Mouse (Mus musculus) megakaryocyte progenitor cell, adult 5-6 weeks (primary cell): ENCODE measurements around the gene H2al1b. TPM values are rescaled to one million over a fixed set of nuclear protein-coding genes. Genes with fewer than 3 reads are reported as not detected.
"Not testable (repeated sequence)": the region's sequence is repeated elsewhere in the genome, so short reads cannot be mapped to it uniquely, and the experiment has no call there.

Experiments used
- ATAC-seq: replicated peaks from 2 replicates; pipeline ENCODE4 v1.8.0; 2016; ENCODE audit warnings: mild to moderate bottlenecking, moderate TSS enrichment, inconsistent platforms; ENCODE audit not compliant: poor library complexity
- total RNA-seq, 2 experiments: library from RNA; stranded (forward) in 1 of 2; stranded (reverse) in 1 of 2; fragments of 157-497, 149-512 nt in 1 of 2; fragments of 200-1000 nt in 1 of 2; gene quantifications; 2 replicates each; pipeline versions ENCODE4 v1.2.3 to v1.2.4; 2015 to 2017

The H2al1b gene
- total RNA-seq (2015) = not detected in 2 replicates
- not detected in 2 replicates for total RNA-seq (2017)

DNA sequence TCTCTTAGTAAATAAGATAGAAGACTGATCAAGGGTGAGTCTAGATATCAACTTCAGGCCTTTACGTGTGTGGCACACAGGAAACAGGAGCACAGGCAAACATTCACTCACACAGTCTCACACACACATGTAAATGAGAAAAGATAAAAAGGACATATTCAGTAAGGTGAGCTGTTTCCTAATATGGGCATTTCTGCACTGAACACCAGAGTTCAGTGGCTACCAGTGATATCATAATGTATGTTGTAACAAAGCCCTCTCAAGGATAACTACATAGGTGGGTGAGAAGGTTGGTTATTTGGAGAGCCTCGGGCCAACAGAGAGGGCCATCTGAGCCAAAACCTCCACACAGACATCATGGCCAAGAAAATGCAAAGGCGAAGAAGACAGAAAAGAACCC is at the start of gene H2al1b:
Gene H2al1b, plus strand, starts transcription at position 301 of the 400 bp plus-strand sequence.
- ATAC-seq = not testable (repeated sequence)

- peak; percentile 58; the same call in 1 of the 2 replicates for ATAC-seq
Observed at GRCm38 (mm10) chrX:11254062-11254461, 48.2 kb upstream of the H2al1b start.

DNA sequence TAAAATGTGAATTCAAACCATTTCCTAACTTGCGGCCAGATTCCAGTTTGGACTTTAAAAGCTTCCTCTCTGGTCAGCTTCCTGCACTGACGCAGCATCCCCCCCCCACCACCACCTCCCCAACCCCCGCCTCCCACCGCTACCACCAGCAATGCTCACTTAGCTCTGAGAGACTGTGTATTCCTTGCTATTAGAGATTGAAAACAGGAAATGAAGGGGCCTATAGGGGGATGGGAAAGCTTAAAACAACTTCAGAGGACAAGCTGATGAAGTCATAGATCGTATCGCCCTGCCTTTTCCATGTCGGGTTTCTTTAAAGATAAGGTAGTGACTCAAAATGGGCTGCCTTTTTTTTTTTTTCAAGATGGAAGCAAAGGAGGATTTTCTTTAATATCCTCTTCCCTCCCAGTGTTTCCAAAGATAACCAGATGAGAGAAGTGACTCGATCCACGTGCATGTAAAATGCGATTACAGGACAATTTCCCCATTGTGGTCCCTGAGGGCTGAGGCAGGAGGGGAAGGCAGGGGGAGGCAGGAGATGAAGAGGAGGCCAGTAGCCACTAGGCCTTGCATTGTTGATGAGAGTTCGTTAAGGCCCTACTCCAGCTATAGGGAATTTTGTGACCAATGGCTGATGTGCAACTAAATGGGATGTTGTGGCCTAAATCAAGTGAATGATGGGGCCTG is 47.6 kb upstream of the H2al1b start:
- peak; percentile 50; the same call in 1 of the 2 replicates for ATAC-seq

DNA sequence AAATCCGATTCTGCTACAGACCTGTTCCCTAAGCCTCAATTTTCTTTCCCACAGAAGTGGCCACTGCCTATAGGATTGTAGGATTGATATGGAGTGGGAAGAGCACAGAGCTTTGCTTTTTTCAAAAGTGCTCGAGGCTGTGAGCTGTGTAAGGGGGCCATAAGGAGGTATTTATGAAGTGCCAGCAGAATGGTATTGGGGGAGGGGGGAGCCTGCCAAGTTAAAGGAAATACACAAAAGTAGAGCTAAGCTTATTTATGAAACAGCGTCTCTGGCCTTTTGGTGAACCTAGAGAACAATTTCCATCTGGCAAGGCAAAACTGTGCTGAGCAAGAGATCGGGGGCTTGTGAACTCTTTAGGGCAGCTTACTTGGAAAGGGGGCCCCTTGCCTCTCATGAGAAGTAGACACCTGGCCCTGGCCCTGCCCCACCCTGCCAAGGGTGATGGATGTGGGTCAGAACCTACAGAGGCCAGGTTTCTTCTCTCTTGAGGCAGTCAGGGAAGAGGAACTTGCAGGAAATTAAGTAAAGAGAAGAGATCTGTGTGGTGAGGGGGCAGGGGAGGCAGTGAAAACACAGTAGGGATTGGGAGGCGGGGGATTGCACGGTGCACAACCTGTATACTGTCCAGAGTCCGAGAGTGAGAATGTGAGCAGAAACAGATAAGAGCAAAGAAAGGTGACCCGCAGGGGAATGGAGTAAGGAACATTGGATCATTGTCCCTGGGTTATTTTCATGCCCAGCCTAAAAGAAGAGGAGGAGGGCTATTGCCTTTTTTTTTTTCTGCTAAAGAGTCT is 46.5 kb upstream of the H2al1b start:
- no peak for ATAC-seq

DNA sequence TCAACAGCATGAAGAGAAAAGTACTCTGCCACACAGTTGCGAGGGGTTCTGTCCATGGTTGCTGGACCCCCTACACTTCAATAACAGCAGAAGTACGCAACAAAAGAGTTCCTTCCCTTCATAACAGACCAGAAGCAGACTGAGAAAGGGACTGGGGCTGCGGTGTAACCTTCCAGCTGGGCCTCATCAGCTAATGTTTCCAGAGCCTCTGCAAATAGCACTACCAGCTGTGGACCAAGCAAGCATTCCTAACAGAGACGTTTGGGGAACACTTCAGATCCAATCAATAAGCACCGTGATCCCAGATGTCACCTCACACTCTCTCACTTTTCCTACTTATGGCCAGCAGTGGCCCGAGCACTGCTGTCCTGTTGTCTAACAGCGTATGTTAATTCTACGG is 37.3 kb upstream of the H2al1b start:
- ATAC-seq = no peak

DNA sequence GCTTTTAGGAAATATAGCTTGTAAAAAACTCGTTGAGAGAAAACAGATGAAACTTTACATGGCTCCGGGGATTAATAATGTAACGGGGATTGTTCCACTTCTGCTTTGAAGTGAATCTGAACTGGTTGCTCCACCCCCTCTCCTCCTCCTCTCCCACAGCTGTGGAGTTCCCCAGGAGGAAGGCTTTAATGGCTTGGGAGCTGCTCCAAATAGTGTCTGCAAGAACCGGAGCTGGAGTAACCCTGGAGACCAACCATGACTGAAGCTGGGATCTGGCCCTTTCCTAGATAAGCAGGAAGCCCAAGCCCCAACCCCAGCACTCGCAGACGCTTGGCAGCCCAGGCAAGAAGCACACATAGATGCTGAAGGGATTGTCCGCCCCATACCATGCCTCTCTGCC is 34.4 kb upstream of the H2al1b start:
- no peak for ATAC-seq

- no peak for ATAC-seq
Observed at GRCm38 (mm10) chrX:11269074-11269473, 33.2 kb upstream of the H2al1b start.

DNA sequence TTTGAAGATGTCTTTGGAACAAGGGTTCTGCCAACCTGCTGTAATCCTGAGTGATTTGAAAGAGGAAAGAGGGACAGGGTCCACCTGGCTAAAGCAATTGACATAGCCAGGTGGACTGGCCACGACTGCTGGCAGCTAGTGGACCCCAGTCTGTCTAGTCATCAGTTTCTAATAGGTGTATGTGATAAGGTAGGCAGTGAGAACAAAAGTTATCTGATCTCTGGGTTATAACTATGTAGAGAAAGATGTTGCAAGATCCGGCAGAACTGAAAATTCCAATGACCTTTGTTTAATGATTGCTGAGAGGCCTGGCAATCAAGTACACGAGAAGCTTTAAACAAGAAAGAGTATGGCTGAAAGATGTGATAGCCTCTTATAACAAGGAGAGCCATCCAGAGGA is 29.0 kb upstream of the H2al1b start:
- ATAC-seq = no peak

GRCm38 (mm10) chrX:11277083-11277482 is 25.1 kb upstream of the H2al1b start:
- no peak for ATAC-seq

DNA sequence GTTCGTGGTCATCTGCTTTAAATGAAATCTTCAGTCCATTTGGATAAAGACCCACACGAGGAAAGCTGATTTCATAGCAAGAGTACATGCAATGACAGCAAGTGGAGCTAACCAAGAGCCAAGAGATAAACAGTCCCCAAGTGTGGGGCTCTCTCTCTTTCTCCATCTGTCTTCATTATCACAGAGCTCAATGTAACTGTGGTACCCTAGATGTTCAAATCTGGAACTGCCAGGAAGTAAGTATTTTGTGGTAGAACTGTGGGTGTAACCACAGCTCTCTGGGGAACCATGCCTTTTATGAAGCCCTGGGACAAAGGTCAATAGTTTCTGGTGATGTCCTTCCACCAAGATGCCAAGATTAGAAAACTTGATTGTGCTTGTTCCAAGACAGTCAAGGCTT is 21.5 kb upstream of the H2al1b start:
- no peak for ATAC-seq

DNA sequence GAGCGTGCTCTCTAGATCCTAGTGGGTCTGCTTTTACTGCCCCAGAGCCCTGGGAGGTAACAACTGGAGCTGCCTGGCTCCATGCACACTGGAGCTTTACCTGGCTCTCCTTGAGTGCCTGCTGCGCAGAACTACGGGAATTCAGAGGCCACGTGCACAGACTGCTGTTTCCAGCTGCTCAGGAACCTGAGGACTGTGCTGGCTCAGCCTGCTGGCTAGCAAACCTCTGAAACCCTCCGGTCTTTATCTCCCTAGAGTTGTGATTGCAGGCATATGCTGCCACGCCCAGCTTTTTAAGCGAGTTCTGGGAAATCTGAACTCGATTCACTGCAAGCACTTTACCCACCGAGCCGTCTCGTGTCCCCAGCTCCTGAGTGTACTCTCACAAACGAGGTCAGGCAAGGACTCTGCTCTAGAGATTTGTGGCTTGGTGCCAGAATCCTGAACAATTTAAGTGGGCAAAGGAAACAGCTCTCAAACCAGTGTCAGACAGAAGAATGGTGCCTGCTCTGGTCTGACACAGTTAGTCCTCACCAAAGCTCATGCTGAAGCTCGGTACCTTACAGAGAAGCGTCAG is 13.8 kb upstream of the H2al1b start:
- ATAC-seq = no peak

GRCm38 (mm10) chrX:11289244-11289643 is 13.0 kb upstream of the H2al1b start:
- no peak for ATAC-seq

- ATAC-seq = not testable (repeated sequence)
Observed at GRCm38 (mm10) chrX:11298957-11299356, 3.3 kb upstream of the H2al1b start, which contains the start of gene H2al1a. Gene H2al1a, plus strand, starts transcription at chrX:11299257.

DNA sequence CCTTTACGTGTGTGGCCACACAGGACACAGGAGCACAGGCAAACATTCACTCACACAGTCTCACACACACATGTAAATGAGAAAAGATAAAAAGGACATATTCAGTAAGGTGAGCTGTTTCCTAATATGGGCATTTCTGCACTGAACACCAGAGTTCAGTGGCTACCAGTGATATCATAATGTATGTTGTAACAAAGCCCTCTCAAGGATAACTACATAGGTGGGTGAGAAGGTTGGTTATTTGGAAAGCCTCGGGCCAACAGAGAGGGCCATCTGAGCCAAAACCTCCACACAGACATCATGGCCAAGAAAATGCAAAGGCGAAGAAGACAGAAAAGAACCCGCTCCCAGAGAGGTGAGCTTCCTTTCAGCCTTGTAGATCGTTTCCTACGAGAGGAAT is 3.1 kb downstream of the H2al1b start, which contains the start of gene H2al1c:
Gene H2al1c, plus strand, starts transcription at position 301 of the 400 bp plus-strand sequence.
- ATAC-seq = not testable (repeated sequence)

DNA sequence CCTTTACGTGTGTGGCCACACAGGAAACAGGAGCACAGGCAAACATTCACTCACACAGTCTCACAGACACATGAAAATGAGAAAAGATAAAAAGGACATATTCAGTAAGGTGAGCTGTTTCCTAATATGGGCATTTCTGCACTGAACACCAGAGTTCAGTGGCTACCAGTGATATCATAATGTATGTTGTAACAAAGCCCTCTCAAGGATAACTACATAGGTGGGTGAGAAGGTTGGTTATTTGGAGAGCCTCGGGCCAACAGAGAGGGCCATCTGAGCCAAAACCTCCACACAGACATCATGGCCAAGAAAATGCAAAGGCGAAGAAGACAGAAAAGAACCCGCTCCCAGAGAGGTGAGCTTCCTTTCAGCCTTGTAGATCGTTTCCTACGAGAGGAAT is 6.3 kb downstream of the H2al1b start, which contains the start of gene H2al1d:
Gene H2al1d, plus strand, starts transcription at position 301 of the 400 bp plus-strand sequence.
- not testable (repeated sequence) for ATAC-seq

GRCm38 (mm10) chrX:11311634-11312033 is 9.4 kb downstream of the H2al1b start, which contains the start of gene H2al1e:
Gene H2al1e, plus strand, starts transcription at chrX:11311934.
- not testable (repeated sequence) for ATAC-seq

- not testable (repeated sequence) for ATAC-seq
Observed at GRCm38 (mm10) chrX:11314858-11315257, 12.6 kb downstream of the H2al1b start, which contains the start of gene H2al1f. Gene H2al1f, plus strand, starts transcription at chrX:11315158.

DNA sequence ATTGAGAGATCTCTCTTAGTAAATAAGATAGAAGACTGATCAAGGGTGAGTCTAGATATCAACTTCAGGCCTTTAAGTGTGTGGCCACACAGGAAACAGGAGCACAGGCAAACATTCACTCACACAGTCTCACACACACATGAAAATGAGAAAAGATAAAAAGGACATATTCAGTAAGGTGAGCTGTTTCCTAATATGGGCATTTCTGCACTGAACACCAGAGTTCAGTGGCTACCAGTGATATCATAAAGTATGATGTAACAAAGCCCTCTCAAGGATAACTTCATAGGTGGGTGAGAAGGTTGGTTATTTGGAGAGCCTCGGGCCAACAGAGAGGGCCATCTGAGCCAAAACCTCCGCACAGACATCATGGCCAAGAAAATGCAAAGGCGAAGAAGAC is 15.7 kb downstream of the H2al1b start, which contains the start of gene H2al1g:
Gene H2al1g, plus strand, starts transcription at position 301 of the 400 bp plus-strand sequence.
- not testable (repeated sequence) for ATAC-seq

GRCm38 (mm10) chrX:11321192-11321591 is 19.0 kb downstream of the H2al1b start, which contains the start of gene H2al1h:
Gene H2al1h, plus strand, starts transcription at chrX:11321492.
- not testable (repeated sequence) for ATAC-seq

DNA sequence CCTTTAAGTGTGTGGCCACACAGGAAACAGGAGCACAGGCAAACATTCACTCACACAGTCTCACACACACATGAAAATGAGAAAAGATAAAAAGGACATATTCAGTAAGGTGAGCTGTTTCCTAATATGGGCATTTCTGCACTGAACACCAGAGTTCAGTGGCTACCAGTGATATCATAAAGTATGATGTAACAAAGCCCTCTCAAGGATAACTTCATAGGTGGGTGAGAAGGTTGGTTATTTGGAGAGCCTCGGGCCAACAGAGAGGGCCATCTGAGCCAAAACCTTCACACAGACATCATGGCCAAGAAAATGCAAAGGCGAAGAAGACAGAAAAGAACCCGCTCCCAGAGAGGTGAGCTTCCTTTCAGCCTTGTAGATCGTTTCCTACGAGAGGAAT is 22.1 kb downstream of the H2al1b start, which contains the start of gene H2al1i:
Gene H2al1i, plus strand, starts transcription at position 301 of the 400 bp plus-strand sequence.
- ATAC-seq = not testable (repeated sequence)

GRCm38 (mm10) chrX:11327522-11327921 is 25.3 kb downstream of the H2al1b start, which contains the start of gene H2al1j:
Gene H2al1j, plus strand, starts transcription at chrX:11327822.
- ATAC-seq = not testable (repeated sequence)
